Mouse (Mus musculus) common myeloid progenitor, adult 5-6 weeks (primary cell): Measurements from ENCODE around the gene Krtap9-3. TPM values are rescaled to one million over a fixed set of nuclear protein-coding genes. Genes with fewer than 3 reads are reported as not detected.

Experiments used
- ATAC-seq: replicated peaks from 2 replicates; pipeline ENCODE4 v1.8.0; 2016; ENCODE audit warnings: low read depth, mild to moderate bottlenecking, moderate TSS enrichment, inconsistent platforms; ENCODE audit not compliant: poor library complexity, severe bottlenecking
- total RNA-seq: library from RNA; stranded (forward); fragments of 200-1000, 187-1606 nt; gene quantifications from 2 replicates; pipeline ENCODE4 v1.2.3, GENCODE M21; 2017

Krtap9-3 gene
- total RNA-seq, 1 experiment from 2014 or later, result not detected

DNA sequence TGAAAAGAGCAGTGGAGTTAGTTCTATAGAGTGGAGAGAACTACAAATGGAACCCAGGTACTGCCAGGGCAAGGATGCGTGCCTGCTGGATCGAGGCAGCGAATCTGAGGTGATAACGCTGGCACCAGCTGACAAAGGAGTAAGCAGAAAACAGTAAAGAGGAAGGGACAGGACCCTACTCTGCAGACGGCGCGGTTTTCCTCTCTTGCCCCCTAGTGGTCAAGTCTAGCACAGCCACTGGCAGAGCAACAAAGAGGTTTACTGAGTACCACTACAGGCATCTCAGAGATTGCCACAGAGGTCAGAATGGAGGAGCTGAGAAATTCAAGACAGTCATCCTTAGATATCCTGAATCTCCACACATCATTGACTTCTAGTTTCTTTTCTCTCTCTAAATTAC, 23.8 kb downstream of the Krtap9-3 start:
- ATAC-seq, result peak; percentile 94

- ATAC-seq, result no peak
Measured at GRCm38 (mm10) chr11:99573164-99573563, 24.7 kb downstream of the Krtap9-3 start.

DNA sequence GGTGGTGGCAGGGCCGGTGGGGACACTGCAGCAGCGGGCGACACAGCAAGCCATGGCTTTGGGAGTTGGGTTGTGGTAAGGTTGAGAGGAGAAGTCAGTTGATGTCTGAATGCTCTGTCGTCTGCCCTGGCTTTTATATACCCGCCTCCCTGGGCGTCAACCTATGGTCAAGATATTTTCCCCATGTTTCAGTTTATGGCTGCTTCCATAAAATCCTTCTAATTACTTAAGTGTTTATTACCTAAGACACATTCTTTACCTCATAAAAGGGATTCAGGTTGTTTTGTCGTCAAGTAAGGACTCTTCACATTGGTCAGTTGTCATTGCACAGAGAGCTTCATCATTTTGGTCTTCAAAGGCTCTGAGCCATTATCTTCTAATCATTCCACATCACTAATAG, 31.4 kb downstream of the Krtap9-3 start, which contains the start of gene Krtap3-1:
TSS of gene Krtap3-1 (minus strand) at position 101 of the 400 bp plus-strand sequence.
- ATAC-seq, result no peak

- no peak for ATAC-seq
Measured at GRCm38 (mm10) chr11:99562580-99562979, 35.3 kb downstream of the Krtap9-3 start.

GRCm38 (mm10) chr11:99559366-99559765, 38.5 kb downstream of the Krtap9-3 start, which contains the start of gene Gm11939:
Gene Gm11939, minus strand, starts transcription at chr11:99559466.
- ATAC-seq, result no peak

- no peak for ATAC-seq
Measured at GRCm38 (mm10) chr11:99557976-99558745, 39.7 kb downstream of the Krtap9-3 start.

- ATAC-seq, result no peak
Measured at GRCm38 (mm10) chr11:99556753-99557152, 41.2 kb downstream of the Krtap9-3 start, which contains the start of gene Krtap3-2. Gene Krtap3-2, minus strand, starts transcription at chr11:99556853.

DNA sequence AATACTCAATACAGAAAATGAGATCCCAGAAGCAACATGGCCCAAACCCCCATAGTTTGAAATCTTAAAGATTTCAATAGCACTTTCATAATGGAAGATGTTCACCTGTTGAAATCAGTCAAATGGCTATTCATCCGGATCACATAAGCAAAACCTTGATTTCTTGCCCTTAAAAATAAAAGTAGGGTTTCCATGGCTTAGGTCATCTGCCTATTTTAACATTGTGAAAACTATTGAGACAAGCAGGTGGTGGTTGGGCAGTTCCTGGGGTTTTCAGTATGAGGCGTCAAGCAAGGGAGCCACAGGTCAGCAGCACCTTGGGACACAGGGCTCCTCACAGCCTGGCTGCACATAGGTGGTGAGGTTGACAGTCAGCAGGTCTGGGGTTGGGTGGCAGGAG, 41.7 kb downstream of the Krtap9-3 start:
- no peak for ATAC-seq

- ATAC-seq, result no peak
Measured at GRCm38 (mm10) chr11:99550765-99551164, 47.1 kb downstream of the Krtap9-3 start, which contains the start of gene Krtap3-3. Gene Krtap3-3, minus strand, starts transcription at chr11:99550865.

DNA sequence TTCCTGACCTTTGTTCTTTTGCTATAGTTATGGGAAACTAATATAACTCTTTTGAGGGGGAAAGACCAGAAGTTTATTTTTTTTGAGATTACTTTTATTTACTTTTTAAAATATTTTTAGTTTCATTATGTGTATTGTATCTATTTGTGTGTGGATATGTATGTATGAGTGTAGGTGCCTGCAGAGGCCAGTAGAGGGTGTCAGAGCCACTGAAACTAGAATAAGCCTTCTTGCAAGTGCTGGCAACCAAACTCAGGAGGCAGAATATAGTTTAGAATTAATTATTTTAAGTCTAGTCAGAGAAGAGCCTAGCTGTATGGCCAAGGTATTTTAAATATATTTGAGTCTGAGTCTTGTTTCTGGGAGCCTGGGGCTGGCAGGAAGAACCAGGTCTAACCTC, 50.0 kb downstream of the Krtap9-3 start:
- no peak for ATAC-seq

Other genes with a start within 250 kb of the Krtap9-3 start
- not detected in 2 replicates for gene Krt27, start 247.0 kb downstream of the Krtap9-3 start, total RNA-seq
- not detected in 2 replicates for gene Krt28, start 223.2 kb downstream of the Krtap9-3 start, total RNA-seq
- gene Krt10, start 208.7 kb downstream of the Krtap9-3 start, total RNA-seq, result 0.50 TPM in 1 of 2 replicates, not detected in the other
- gene Krt12, start 175.8 kb downstream of the Krtap9-3 start, total RNA-seq, result not detected in 2 replicates
- not detected in 2 replicates for gene Krt20, start 160.0 kb downstream of the Krtap9-3 start, total RNA-seq
- gene Krt23, start 105.0 kb downstream of the Krtap9-3 start, total RNA-seq, result not detected in 2 replicates
- not detected in 2 replicates for gene Krt39, start 76.8 kb downstream of the Krtap9-3 start, total RNA-seq
- not detected in 2 replicates for gene Krt40, start 54.9 kb downstream of the Krtap9-3 start, total RNA-seq
- gene Krtap3-3, start 47.2 kb downstream of the Krtap9-3 start, total RNA-seq, result not detected in 2 replicates
- gene Krtap3-2, start 41.3 kb downstream of the Krtap9-3 start, total RNA-seq, result not detected in 2 replicates
- gene Gm11939, start 38.6 kb downstream of the Krtap9-3 start, total RNA-seq, result not detected in 2 replicates
- not detected in 2 replicates for gene Krtap3-1, start 31.5 kb downstream of the Krtap9-3 start, total RNA-seq
- not detected in 2 replicates for gene Krtap1-5, start 17.1 kb downstream of the Krtap9-3 start, total RNA-seq
- gene Krtap1-4, start 14.5 kb downstream of the Krtap9-3 start, total RNA-seq, result not detected in 2 replicates
- not detected in 2 replicates for gene Krtap1-3, start 6.8 kb downstream of the Krtap9-3 start, total RNA-seq
- not detected in 2 replicates for gene Gm11938, start 5.2 kb upstream of the Krtap9-3 start, total RNA-seq
- gene Gm11937, start 12.1 kb upstream of the Krtap9-3 start, total RNA-seq, result not detected in 2 replicates
- not detected in 2 replicates for gene Krtap2-4, start 16.7 kb upstream of the Krtap9-3 start, total RNA-seq
- not detected in 2 replicates for gene Gm11562, start 22.3 kb upstream of the Krtap9-3 start, total RNA-seq
- gene Krtap4-1, start 30.1 kb upstream of the Krtap9-3 start, total RNA-seq, result not detected in 2 replicates
- not detected in 2 replicates for gene Krtap4-2, start 37.0 kb upstream of the Krtap9-3 start, total RNA-seq
- not detected in 2 replicates for gene Krtap4-7, start 46.0 kb upstream of the Krtap9-3 start, total RNA-seq
- gene Gm11555, start 52.1 kb upstream of the Krtap9-3 start, total RNA-seq, result not detected in 2 replicates
- gene Gm11563, start 60.9 kb upstream of the Krtap9-3 start, total RNA-seq, result not detected in 2 replicates
- gene Krtap4-6, start 67.9 kb upstream of the Krtap9-3 start, total RNA-seq, result not detected in 2 replicates
- gene Gm14190, start 92.6 kb upstream of the Krtap9-3 start, total RNA-seq, result not detected in 2 replicates
- gene Gm14180, start 136.2 kb upstream of the Krtap9-3 start, total RNA-seq, result not detected in 2 replicates
- not detected in 2 replicates for gene Gm11595, start 174.8 kb upstream of the Krtap9-3 start, total RNA-seq
- not detected in 2 replicates for gene Krtap4-8, start 182.6 kb upstream of the Krtap9-3 start, total RNA-seq
- gene Krtap4-9, start 187.1 kb upstream of the Krtap9-3 start, total RNA-seq, result not detected in 2 replicates
- gene Gm11596, start 195.4 kb upstream of the Krtap9-3 start, total RNA-seq, result not detected in 2 replicates
- not detected in 2 replicates for gene Gm11569, start 200.8 kb upstream of the Krtap9-3 start, total RNA-seq
- not detected in 2 replicates for gene Gm11554, start 206.3 kb upstream of the Krtap9-3 start, total RNA-seq
- not detected in 2 replicates for gene Krtap4-13, start 211.8 kb upstream of the Krtap9-3 start, total RNA-seq
- not detected in 2 replicates for gene Gm11564, start 217.6 kb upstream of the Krtap9-3 start, total RNA-seq
- gene 2300003K06Rik, start 240.0 kb upstream of the Krtap9-3 start, total RNA-seq, result not detected in 2 replicates